Mouse (Mus musculus): Measurements from ENCODE around the gene Midn. TPM values are rescaled to one million over a fixed set of nuclear protein-coding genes. Genes with fewer than 3 reads are reported as not detected.

Midn gene
- polyA plus RNA-seq, 1 experiment from 2014 or later, result 31.9 TPM

- 78% methylated on average over 8 of the region's 8 CpGs for WGBS (ENCODE audit: insufficient replicate concordance)
- H3K27ac ChIP-seq (ENCODE audit: low read depth, low read length), result no peak overlapping the region
- no peak overlapping the region for H3K4me2 ChIP-seq
- peaks cover 18% of the 10 kb centered on the region for H3K36me3 ChIP-seq (ENCODE audit: control insufficient read depth, insufficient read depth, low read length)
- no peak overlapping the region for H3K9ac ChIP-seq (ENCODE audit: low read depth, low read length)
- no peak overlapping the region for H3K4me3 ChIP-seq (ENCODE audit: low read depth, low read length)
- H3K27me3 ChIP-seq (ENCODE audit: control insufficient read depth, insufficient read depth, low read length), result peaks cover 30% of the 10 kb centered on the region
- ATAC-seq (replicated peaks; ENCODE audit: insufficient number of reproducible peaks, low FRiP score, low TSS enrichment), result no peak
- H3K4me1 ChIP-seq (ENCODE audit: control insufficient read depth, insufficient read depth, low read length), result peaks cover 37% of the 10 kb centered on the region
- no peaks in the 10 kb centered on the region for H3K9me3 ChIP-seq (replicated peaks; ENCODE audit: control insufficient read depth, low read length)
Measured at GRCm38 (mm10) chr10:80133226-80133849, 14.7 kb upstream of the Midn start.

GRCm38 (mm10) chr10:80134421-80134820 is 13.7 kb upstream of the Midn start:
- no peak for ATAC-seq (replicated peaks; ENCODE audit: insufficient number of reproducible peaks, low FRiP score, low TSS enrichment)
- H3K27me3 ChIP-seq (ENCODE audit: control insufficient read depth, insufficient read depth, low read length), result peaks cover 32% of the 10 kb centered on the region
- H3K9ac ChIP-seq (ENCODE audit: low read depth, low read length), result no peak overlapping the region
- H3K4me3 ChIP-seq (ENCODE audit: low read depth, low read length), result no peak overlapping the region
- 84% methylated on average over 9 of the region's 9 CpGs for WGBS (ENCODE audit: insufficient replicate concordance)
- H3K27ac ChIP-seq (ENCODE audit: low read depth, low read length), result no peak overlapping the region
- H3K4me1 ChIP-seq (ENCODE audit: control insufficient read depth, insufficient read depth, low read length), result peaks cover 39% of the 10 kb centered on the region
- H3K36me3 ChIP-seq (ENCODE audit: control insufficient read depth, insufficient read depth, low read length), result peaks cover 12% of the 10 kb centered on the region
- H3K4me2 ChIP-seq, result no peak overlapping the region
- H3K9me3 ChIP-seq (replicated peaks; ENCODE audit: control insufficient read depth, low read length), result no peaks in the 10 kb centered on the region

GRCm38 (mm10) chr10:80135161-80135560 is 12.9 kb upstream of the Midn start:
- H3K27me3 ChIP-seq (ENCODE audit: control insufficient read depth, insufficient read depth, low read length), result peaks cover 32% of the 10 kb centered on the region
- 89% methylated on average over 10 of the region's 10 CpGs for WGBS (ENCODE audit: insufficient replicate concordance)
- H3K4me2 ChIP-seq, result no peak overlapping the region
- no peak overlapping the region for H3K27ac ChIP-seq (ENCODE audit: low read depth, low read length)
- H3K36me3 ChIP-seq (ENCODE audit: control insufficient read depth, insufficient read depth, low read length), result peaks cover 6% of the 10 kb centered on the region; the same call in 1 of the 2 replicates
- no peaks in the 10 kb centered on the region for H3K9me3 ChIP-seq (replicated peaks; ENCODE audit: control insufficient read depth, low read length)
- no peak overlapping the region for H3K4me3 ChIP-seq (ENCODE audit: low read depth, low read length)
- H3K9ac ChIP-seq (ENCODE audit: low read depth, low read length), result no peak overlapping the region
- no peak for ATAC-seq (replicated peaks; ENCODE audit: insufficient number of reproducible peaks, low FRiP score, low TSS enrichment)
- peaks cover 39% of the 10 kb centered on the region for H3K4me1 ChIP-seq (ENCODE audit: control insufficient read depth, insufficient read depth, low read length)

- Histone ChIP-seq H3K4me3 (ENCODE audit: low read depth, low read length) (no peak overlapping the region), H3K9ac (ENCODE audit: low read depth, low read length) (no peak overlapping the region), H3K9me3 (replicated peaks; ENCODE audit: control insufficient read depth, low read length) (no peaks in the 10 kb centered on the region), H3K4me1 (ENCODE audit: control insufficient read depth, insufficient read depth, low read length) (peaks cover 39% of the 10 kb centered on the region), H3K27me3 (ENCODE audit: control insufficient read depth, insufficient read depth, low read length) (peaks cover 32% of the 10 kb centered on the region), H3K27ac (ENCODE audit: low read depth, low read length) (no peak overlapping the region), H3K36me3 (ENCODE audit: control insufficient read depth, insufficient read depth, low read length) (peaks cover 6% of the 10 kb centered on the region; the same call in 1 of the 2 replicates), H3K4me2 (no peak overlapping the region)
- WGBS (ENCODE audit: insufficient replicate concordance), result 85% methylated on average over 1 of the region's 1 CpGs
- ATAC-seq (replicated peaks; ENCODE audit: insufficient number of reproducible peaks, low FRiP score, low TSS enrichment), result no peak
Measured at GRCm38 (mm10) chr10:80135641-80136040, 12.4 kb upstream of the Midn start.

- H3K27me3 ChIP-seq (ENCODE audit: control insufficient read depth, insufficient read depth, low read length), result peaks cover 32% of the 10 kb centered on the region
- H3K27ac ChIP-seq (ENCODE audit: low read depth, low read length), result no peak overlapping the region
- 0 out of 2 replicates have a peak, but pooled peaks cover 2% of the 10 kb centered on the region for H3K36me3 ChIP-seq (ENCODE audit: control insufficient read depth, insufficient read depth, low read length)
- peak overlapping the region; percentile 65 for H3K4me3 ChIP-seq (ENCODE audit: low read depth, low read length)
- peaks cover 32% of the 10 kb centered on the region for H3K4me1 ChIP-seq (ENCODE audit: control insufficient read depth, insufficient read depth, low read length)
- H3K9me3 ChIP-seq (replicated peaks; ENCODE audit: control insufficient read depth, low read length), result no peaks in the 10 kb centered on the region
- no peak for ATAC-seq (replicated peaks; ENCODE audit: insufficient number of reproducible peaks, low FRiP score, low TSS enrichment)
- H3K9ac ChIP-seq (ENCODE audit: low read depth, low read length), result 0 out of 2 replicates have a peak overlapping the region, but pooled peaks have one; percentile 22
- WGBS (ENCODE audit: insufficient replicate concordance), result 16% methylated on average over 44 of the region's 49 CpGs
- peak overlapping the region; percentile 97 for H3K4me2 ChIP-seq
Measured at GRCm38 (mm10) chr10:80136179-80136951, 11.7 kb upstream of the Midn start.

GRCm38 (mm10) chr10:80136952-80137625 is 11.0 kb upstream of the Midn start:
- Histone ChIP-seq H3K4me2 (peak overlapping the region; percentile 97), H3K27me3 (ENCODE audit: control insufficient read depth, insufficient read depth, low read length) (peaks cover 30% of the 10 kb centered on the region), H3K9ac (ENCODE audit: low read depth, low read length) (peak overlapping the region; percentile 2; the same call in 1 of the 2 replicates), H3K27ac (ENCODE audit: low read depth, low read length) (no peak overlapping the region), H3K36me3 (ENCODE audit: control insufficient read depth, insufficient read depth, low read length) (no peaks in the 10 kb centered on the region), H3K9me3 (replicated peaks; ENCODE audit: control insufficient read depth, low read length) (no peaks in the 10 kb centered on the region), H3K4me1 (ENCODE audit: control insufficient read depth, insufficient read depth, low read length) (peaks cover 26% of the 10 kb centered on the region), H3K4me3 (ENCODE audit: low read depth, low read length) (peak overlapping the region; percentile 65)
- WGBS (ENCODE audit: insufficient replicate concordance), result 7% methylated on average over 27 of the region's 29 CpGs
- no peak for ATAC-seq (replicated peaks; ENCODE audit: insufficient number of reproducible peaks, low FRiP score, low TSS enrichment)

- peak overlapping the region; percentile 79 for H3K9ac ChIP-seq (ENCODE audit: low read depth, low read length)
- no peak overlapping the region for H3K27ac ChIP-seq (ENCODE audit: low read depth, low read length)
- peaks cover 28% of the 10 kb centered on the region for H3K4me1 ChIP-seq (ENCODE audit: control insufficient read depth, insufficient read depth, low read length)
Measured at GRCm38 (mm10) chr10:80137626-80138552, 10.2 kb upstream of the Midn start.

More at GRCm38 (mm10) chr10:80137626-80138552, 10.2 kb upstream of the Midn start:
- Histone ChIP-seq H3K27me3 (ENCODE audit: control insufficient read depth, insufficient read depth, low read length) (peaks cover 27% of the 10 kb centered on the region), H3K9me3 (replicated peaks; ENCODE audit: control insufficient read depth, low read length) (no peaks in the 10 kb centered on the region), H3K4me3 (ENCODE audit: low read depth, low read length) (peak overlapping the region; percentile 65), H3K36me3 (ENCODE audit: control insufficient read depth, insufficient read depth, low read length) (no peaks in the 10 kb centered on the region), H3K4me2 (peak overlapping the region; percentile 97)
- no peak for ATAC-seq (replicated peaks; ENCODE audit: insufficient number of reproducible peaks, low FRiP score, low TSS enrichment)
- WGBS (ENCODE audit: insufficient replicate concordance), result 7% methylated on average over 27 of the region's 33 CpGs

Measured in heart, embryonic 11.5 days (tissue).